Mouse (Mus musculus): ENCODE results near the gene Trip6. TPM values are rescaled to one million over a fixed set of nuclear protein-coding genes. Genes with fewer than 3 reads are reported as not detected.

Trip6 gene
- polyA plus RNA-seq, 1 experiment from 2014 or later = 57.2 TPM

Small RNAs within 50 kb of the gene (microRNA-seq; reads per million reads assigned to microRNA genes)
- not detected for gene Mir7036
- not detected for gene Mir8116

Other genes with a start within 250 kb of the Trip6 start
- gene Serpine1, start 242.1 kb downstream of the Trip6 start, polyA plus RNA-seq (2014; fragmentation: Nextera tagmentation; extraction: Ambion mirVana) = 0.16 and 0.52 TPM in 2 replicates
- 8.2 and 9.1 TPM in 2 replicates for gene Trim56, start 198.2 kb downstream of the Trip6 start, polyA plus RNA-seq (2014; fragmentation: Nextera tagmentation; extraction: Ambion mirVana)
- gene Muc3, start 165.1 kb downstream of the Trip6 start, polyA plus RNA-seq (2014; fragmentation: Nextera tagmentation; extraction: Ambion mirVana) = not detected in 2 replicates
- gene Muc3a, start 102.0 kb downstream of the Trip6 start, polyA plus RNA-seq (2014; fragmentation: Nextera tagmentation; extraction: Ambion mirVana) = not detected in 2 replicates
- 1.3 and 1.7 TPM in 2 replicates for gene Ache, start 26.9 kb downstream of the Trip6 start, polyA plus RNA-seq (2014; fragmentation: Nextera tagmentation; extraction: Ambion mirVana)
- 7.4 and 7.6 TPM in 2 replicates for gene Ufsp1, start 19.8 kb downstream of the Trip6 start, polyA plus RNA-seq (2014; fragmentation: Nextera tagmentation; extraction: Ambion mirVana)
- gene Srrt, start 6.7 kb downstream of the Trip6 start, polyA plus RNA-seq (2014; fragmentation: Nextera tagmentation; extraction: Ambion mirVana) = 175 and 177 TPM in 2 replicates
- 4.7 and 6.4 TPM in 2 replicates for gene Slc12a9, start 19.2 kb upstream of the Trip6 start, polyA plus RNA-seq (2014; fragmentation: Nextera tagmentation; extraction: Ambion mirVana)
- gene Ephb4, start 35.7 kb upstream of the Trip6 start, polyA plus RNA-seq (2014; fragmentation: Nextera tagmentation; extraction: Ambion mirVana) = 71.2 and 76.7 TPM in 2 replicates
- gene Zan, start 162.7 kb upstream of the Trip6 start, polyA plus RNA-seq (2014; fragmentation: Nextera tagmentation; extraction: Ambion mirVana) = 0.13 TPM in 1 of 2 replicates, not detected in the other
- gene Pop7, start 188.1 kb upstream of the Trip6 start, polyA plus RNA-seq (2014; fragmentation: Nextera tagmentation; extraction: Ambion mirVana) = 51.1 and 59.3 TPM in 2 replicates
- 13.7 and 14.1 TPM in 2 replicates for gene Gigyf1, start 204.1 kb upstream of the Trip6 start, polyA plus RNA-seq (2014; fragmentation: Nextera tagmentation; extraction: Ambion mirVana)
- 0.54 and 0.67 TPM in 2 replicates for gene Epo, start 218.8 kb upstream of the Trip6 start, polyA plus RNA-seq (2014; fragmentation: Nextera tagmentation; extraction: Ambion mirVana)
- 352 and 360 TPM in 2 replicates for gene Gnb2, start 219.1 kb upstream of the Trip6 start, polyA plus RNA-seq (2014; fragmentation: Nextera tagmentation; extraction: Ambion mirVana)
- not detected in 2 replicates for gene Actl6b, start 239.1 kb upstream of the Trip6 start, polyA plus RNA-seq (2014; fragmentation: Nextera tagmentation; extraction: Ambion mirVana)

All from limb, embryonic 11.5 days (tissue).